Mouse (Mus musculus): ENCODE measurements around the gene Iqsec1.

DNA sequence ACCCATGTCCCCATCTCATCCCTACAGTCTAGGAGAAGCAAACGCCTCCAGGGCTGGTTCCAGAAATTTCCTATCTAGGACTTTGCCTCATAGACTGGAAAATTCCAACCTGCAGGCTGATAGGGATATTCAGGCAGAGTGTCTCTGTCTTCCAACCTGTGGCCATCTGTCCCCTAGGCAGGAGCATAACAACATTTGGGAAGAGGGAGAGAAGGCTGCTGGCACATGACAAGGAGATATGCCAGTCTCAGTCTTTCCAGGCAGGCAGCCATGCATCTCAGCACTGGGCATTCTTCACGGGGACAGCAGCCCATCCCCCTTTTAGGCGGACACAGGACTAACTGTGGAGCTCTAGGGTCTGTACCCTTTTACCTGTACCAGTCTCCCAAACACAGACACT, 176.4 kb downstream of the Iqsec1 start:
- TF ChIP-seq CTCF (conservative IDR thresholded peaks at IDR 0.05 in 1 of 2, IDR thresholded peaks at IDR 0.05 in 1 of 2; ENCODE audit: low read depth in 2 of 2, low read length in 2 of 2), result no peak
- TF ChIP-seq EP300 (IDR thresholded peaks at IDR 0.05; ENCODE audit: low read length), result no peak
- TF ChIP-seq ZC3H11A (IDR thresholded peaks at IDR 0.05; ENCODE audit: low read depth, low read length), result no peak
- TF ChIP-seq IRF4 (IDR thresholded peaks at IDR 0.05; ENCODE audit: low read depth, low read length), result no peak
- TF ChIP-seq POLR2A (IDR thresholded peaks at IDR 0.05; ENCODE audit: low read depth, low read length), result no peak
- TF ChIP-seq BHLHE40 (IDR thresholded peaks at IDR 0.05; ENCODE audit: low read depth, low read length), result no peak
- no peak for TF ChIP-seq RAD21 (IDR thresholded peaks at IDR 0.05; ENCODE audit: low read depth, low read length)
